Mouse (Mus musculus): ENCODE data around the gene Gm21897.

GRCm38 (mm10) chr16:15293041-15293440, 24.2 kb upstream of the Gm21897 start:
- TF ChIP-seq POLR2A (IDR thresholded peaks at IDR 0.05; ENCODE audit: control insufficient read depth, extremely low read depth, insufficient read depth, low read length, poor library complexity) (no peak), CTCF (IDR thresholded peaks at IDR 0.05; ENCODE audit: borderline replicate concordance, control insufficient read depth, extremely low read depth, insufficient read depth, low read length, poor library complexity) (no peak)

All from thymus, adult 2 months (tissue).